In genomic region chr13:16196692-16197091, GRCm38 (mm10) we compare ENCODE assay signal across 17 mouse cellular contexts.
"Had no signal": no experiment of that assay in that cellular context is flagged by ENCODE, and none has a peak within 500 bp of the region (broad histone marks: within the 10 kb centered on the region; RNA-seq: fewer than 3 reads in every experiment).

No protein-coding gene starts in this region.

- H3K4me2 ChIP-seq: lung, embryonic 15.5 days; midbrain, embryonic 11.5 days; midbrain, embryonic 13.5 days; midbrain, embryonic 15.5 days; neural tube, embryonic 12.5 days; stomach, embryonic 15.5 days had no signal

- H3K4me1 ChIP-seq: lung, embryonic 15.5 days; megakaryocyte, embryonic 14.5 days; midbrain, embryonic 13.5 days; midbrain, embryonic 15.5 days; neural tube, embryonic 12.5 days; stomach, embryonic 15.5 days had no signal

- DNase-seq: lung, adult 2 months; lung, postnatal 14 days; lung, postnatal 36 days; right cerebral cortex, postnatal 14 days; thymus, adult 2 months; thymus, postnatal 25 days; thymus, postnatal 4 days had no signal

- H3K9ac ChIP-seq: lung, embryonic 15.5 days; midbrain, embryonic 13.5 days; midbrain, embryonic 15.5 days; neural tube, embryonic 12.5 days; stomach, embryonic 15.5 days had no signal

- H3K36me3 ChIP-seq: lung, embryonic 15.5 days; midbrain, embryonic 13.5 days; midbrain, embryonic 15.5 days; neural tube, embryonic 12.5 days; stomach, embryonic 15.5 days had no signal

- H3K9me3 ChIP-seq: lung, embryonic 15.5 days; megakaryocyte, embryonic 14.5 days; midbrain, embryonic 13.5 days; midbrain, embryonic 15.5 days; neural tube, embryonic 12.5 days; stomach, embryonic 15.5 days had no signal

- ATAC-seq: lung, postnatal 0 days; midbrain, embryonic 13.5 days; midbrain, embryonic 15.5 days had no signal

- H3K27me3 ChIP-seq: lung, embryonic 15.5 days; megakaryocyte, embryonic 14.5 days; midbrain, embryonic 13.5 days; midbrain, embryonic 15.5 days; neural tube, embryonic 12.5 days; stomach, embryonic 15.5 days had no signal

- H3K4me3 ChIP-seq: lung, embryonic 15.5 days; megakaryocyte, embryonic 14.5 days; midbrain, embryonic 13.5 days; midbrain, embryonic 15.5 days; neural tube, embryonic 12.5 days; stomach, embryonic 15.5 days had no signal

- H3K27ac ChIP-seq: lung, embryonic 15.5 days; macrophage; midbrain, embryonic 13.5 days; midbrain, embryonic 15.5 days; neural tube, embryonic 12.5 days; stomach, embryonic 15.5 days; stomach, postnatal 0 days had no signal
